Mouse (Mus musculus): ENCODE measurements around the gene Gm5105. TPM values are rescaled to one million over a fixed set of nuclear protein-coding genes. Genes with fewer than 3 reads are reported as not detected.

Gm5105 gene
- 0.09 TPM in 1 of 2 replicates, not detected in the other for polyA plus RNA-seq (2015; fragmentation: Nextera tagmentation; extraction: Ambion mirVana)

GRCm38 (mm10) chr3:138067288-138067687, at the start of gene Gm5105:
Gene Gm5105, minus strand, starts transcription at chr3:138067388.
- peaks cover 26% of the 10 kb centered on the region for H3K4me1 ChIP-seq
- ATAC-seq (ENCODE audit: low FRiP score, low read depth): no peak

GRCm38 (mm10) chr3:138116871-138117270, 49.7 kb upstream of the Gm5105 start:
- WGBS: 86% methylated on average over 4 of the region's 4 CpGs
- Histone ChIP-seq H3K4me1 (peaks cover 4% of the 10 kb centered on the region; the same call in 1 of the 2 replicates), H3K27ac (no peak overlapping the region), H3K9me3 (no peaks in the 10 kb centered on the region), H3K36me3 (no peaks in the 10 kb centered on the region), H3K9ac (no peak overlapping the region), H3K4me3 (no peak overlapping the region), H3K27me3 (no peaks in the 10 kb centered on the region), H3K4me2 (replicated peaks) (no peak overlapping the region)
- ATAC-seq (ENCODE audit: low FRiP score, low read depth): no peak

More at GRCm38 (mm10) chr3:138067288-138067687, at the start of gene Gm5105:
- peak within 1 kb of the TSS; percentile 3 for H3K4me2 ChIP-seq (replicated peaks)
- no peaks in the 10 kb centered on the region for H3K27me3 ChIP-seq
- no peak within 1 kb of the TSS for H3K9ac ChIP-seq
- H3K36me3 ChIP-seq: no peaks in the 10 kb centered on the region
- WGBS: 90% methylated on average over 12 of the region's 12 CpGs
- peak within 1 kb of the TSS; percentile 7 for H3K4me3 ChIP-seq
- H3K27ac ChIP-seq: no peak within 1 kb of the TSS
- no peaks in the 10 kb centered on the region for H3K9me3 ChIP-seq

GRCm38 (mm10) chr3:138114106-138114505, 46.9 kb upstream of the Gm5105 start:
- no peak; the same call in 1 of the 2 replicates for ATAC-seq (ENCODE audit: low FRiP score, low read depth)
- no peak overlapping the region for H3K27ac ChIP-seq
- no peak overlapping the region for H3K4me2 ChIP-seq (replicated peaks)
- H3K4me3 ChIP-seq: no peak overlapping the region
- H3K27me3 ChIP-seq: no peaks in the 10 kb centered on the region
- WGBS: 83% methylated on average over 17 of the region's 17 CpGs
- H3K4me1 ChIP-seq: peaks cover 4% of the 10 kb centered on the region; the same call in 1 of the 2 replicates
- H3K9ac ChIP-seq: no peak overlapping the region
- H3K9me3 ChIP-seq: no peaks in the 10 kb centered on the region
- H3K36me3 ChIP-seq: no peaks in the 10 kb centered on the region

- H3K9ac ChIP-seq: no peak overlapping the region
- no peaks in the 10 kb centered on the region for H3K9me3 ChIP-seq
- H3K4me2 ChIP-seq (replicated peaks): no peak overlapping the region
- H3K4me1 ChIP-seq: peaks cover 4% of the 10 kb centered on the region; the same call in 1 of the 2 replicates
- H3K27me3 ChIP-seq: no peaks in the 10 kb centered on the region
- H3K36me3 ChIP-seq: no peaks in the 10 kb centered on the region
- WGBS: 89% methylated on average over 19 of the region's 19 CpGs
- H3K4me3 ChIP-seq: no peak overlapping the region
- ATAC-seq (ENCODE audit: low FRiP score, low read depth): 0 out of 2 replicates have a peak, but pooled peaks have one; percentile 40
- no peak overlapping the region for H3K27ac ChIP-seq
These were observed 44.0 kb upstream of the Gm5105 start for GRCm38 (mm10) chr3:138110910-138111782.

GRCm38 (mm10) chr3:138106887-138107286, 39.7 kb upstream of the Gm5105 start:
- WGBS: 91% methylated on average over 10 of the region's 10 CpGs
- no peaks in the 10 kb centered on the region for H3K4me1 ChIP-seq
- no peak overlapping the region for H3K27ac ChIP-seq
- no peaks in the 10 kb centered on the region for H3K36me3 ChIP-seq
- ATAC-seq (ENCODE audit: low FRiP score, low read depth): no peak
- no peak overlapping the region for H3K9ac ChIP-seq
- no peak overlapping the region for H3K4me3 ChIP-seq
- H3K9me3 ChIP-seq: no peaks in the 10 kb centered on the region
- no peaks in the 10 kb centered on the region for H3K27me3 ChIP-seq
- no peak overlapping the region for H3K4me2 ChIP-seq (replicated peaks)

GRCm38 (mm10) chr3:138105056-138105455, 37.9 kb upstream of the Gm5105 start:
- ATAC-seq (ENCODE audit: low FRiP score, low read depth): no peak
- Histone ChIP-seq H3K9me3 (no peaks in the 10 kb centered on the region), H3K27me3 (no peaks in the 10 kb centered on the region), H3K27ac (no peak overlapping the region), H3K36me3 (no peaks in the 10 kb centered on the region), H3K9ac (no peak overlapping the region), H3K4me3 (no peak overlapping the region), H3K4me1 (no peaks in the 10 kb centered on the region), H3K4me2 (replicated peaks) (no peak overlapping the region)
- 68% methylated on average over 5 of the region's 5 CpGs for WGBS

GRCm38 (mm10) chr3:138103690-138104089, 36.5 kb upstream of the Gm5105 start:
- 92% methylated on average over 4 of the region's 4 CpGs for WGBS
- no peaks in the 10 kb centered on the region for H3K36me3 ChIP-seq
- no peak overlapping the region for H3K4me3 ChIP-seq
- no peak overlapping the region for H3K4me2 ChIP-seq (replicated peaks)
- H3K4me1 ChIP-seq: no peaks in the 10 kb centered on the region
- ATAC-seq (ENCODE audit: low FRiP score, low read depth): no peak
- no peaks in the 10 kb centered on the region for H3K27me3 ChIP-seq
- H3K27ac ChIP-seq: no peak overlapping the region
- no peaks in the 10 kb centered on the region for H3K9me3 ChIP-seq
- H3K9ac ChIP-seq: no peak overlapping the region

GRCm38 (mm10) chr3:138101936-138102335, 34.7 kb upstream of the Gm5105 start:
- H3K4me2 ChIP-seq (replicated peaks): no peak overlapping the region
- ATAC-seq (ENCODE audit: low FRiP score, low read depth): no peak

GRCm38 (mm10) chr3:138097718-138098117, 30.5 kb upstream of the Gm5105 start:
- peak; percentile 48 for ATAC-seq (ENCODE audit: low FRiP score, low read depth)

More at GRCm38 (mm10) chr3:138101936-138102335, 34.7 kb upstream of the Gm5105 start:
- Histone ChIP-seq H3K9me3 (no peaks in the 10 kb centered on the region), H3K4me3 (no peak overlapping the region), H3K36me3 (no peaks in the 10 kb centered on the region), H3K27me3 (no peaks in the 10 kb centered on the region), H3K9ac (no peak overlapping the region), H3K27ac (no peak overlapping the region), H3K4me1 (no peaks in the 10 kb centered on the region)
- WGBS: 85% methylated on average over 4 of the region's 4 CpGs

GRCm38 (mm10) chr3:138096263-138097028, 29.3 kb upstream of the Gm5105 start:
- H3K4me1 ChIP-seq: no peaks in the 10 kb centered on the region
- no peaks in the 10 kb centered on the region for H3K9me3 ChIP-seq
- H3K9ac ChIP-seq: no peak overlapping the region
- no peaks in the 10 kb centered on the region for H3K36me3 ChIP-seq
- no peak overlapping the region for H3K4me3 ChIP-seq
- H3K27me3 ChIP-seq: no peaks in the 10 kb centered on the region
- 86% methylated on average over 19 of the region's 19 CpGs for WGBS
- H3K27ac ChIP-seq: no peak overlapping the region
- no peak overlapping the region for H3K4me2 ChIP-seq (replicated peaks)
- ATAC-seq (ENCODE audit: low FRiP score, low read depth): no peak

More at GRCm38 (mm10) chr3:138097718-138098117, 30.5 kb upstream of the Gm5105 start:
- H3K9me3 ChIP-seq: no peaks in the 10 kb centered on the region
- no peaks in the 10 kb centered on the region for H3K4me1 ChIP-seq
- H3K4me3 ChIP-seq: no peak overlapping the region
- H3K27ac ChIP-seq: 0 out of 2 replicates have a peak overlapping the region, but pooled peaks have one; percentile 4
- no peaks in the 10 kb centered on the region for H3K27me3 ChIP-seq
- no peak overlapping the region for H3K9ac ChIP-seq
- WGBS: 86% methylated on average over 1 of the region's 1 CpGs
- no peak overlapping the region for H3K4me2 ChIP-seq (replicated peaks)
- no peaks in the 10 kb centered on the region for H3K36me3 ChIP-seq

- H3K4me2 ChIP-seq (replicated peaks): no peak overlapping the region
- H3K36me3 ChIP-seq: no peaks in the 10 kb centered on the region
- no peaks in the 10 kb centered on the region for H3K4me1 ChIP-seq
- no peaks in the 10 kb centered on the region for H3K9me3 ChIP-seq
- WGBS: 64% methylated on average over 10 of the region's 10 CpGs
- H3K4me3 ChIP-seq: no peak overlapping the region
- H3K27ac ChIP-seq: no peak overlapping the region
- H3K27me3 ChIP-seq: no peaks in the 10 kb centered on the region
- no peak overlapping the region for H3K9ac ChIP-seq
- ATAC-seq (ENCODE audit: low FRiP score, low read depth): no peak
These were observed 28.5 kb upstream of the Gm5105 start for GRCm38 (mm10) chr3:138095718-138096117.

GRCm38 (mm10) chr3:138095301-138095700, 28.1 kb upstream of the Gm5105 start:
- no peak overlapping the region for H3K4me2 ChIP-seq (replicated peaks)
- H3K4me3 ChIP-seq: no peak overlapping the region
- no peak for ATAC-seq (ENCODE audit: low FRiP score, low read depth)
- H3K27me3 ChIP-seq: no peaks in the 10 kb centered on the region
- H3K9ac ChIP-seq: no peak overlapping the region
- no peaks in the 10 kb centered on the region for H3K36me3 ChIP-seq
- 81% methylated on average over 3 of the region's 3 CpGs for WGBS
- no peaks in the 10 kb centered on the region for H3K4me1 ChIP-seq
- H3K9me3 ChIP-seq: no peaks in the 10 kb centered on the region
- no peak overlapping the region for H3K27ac ChIP-seq
